In the genomic region with DNA sequence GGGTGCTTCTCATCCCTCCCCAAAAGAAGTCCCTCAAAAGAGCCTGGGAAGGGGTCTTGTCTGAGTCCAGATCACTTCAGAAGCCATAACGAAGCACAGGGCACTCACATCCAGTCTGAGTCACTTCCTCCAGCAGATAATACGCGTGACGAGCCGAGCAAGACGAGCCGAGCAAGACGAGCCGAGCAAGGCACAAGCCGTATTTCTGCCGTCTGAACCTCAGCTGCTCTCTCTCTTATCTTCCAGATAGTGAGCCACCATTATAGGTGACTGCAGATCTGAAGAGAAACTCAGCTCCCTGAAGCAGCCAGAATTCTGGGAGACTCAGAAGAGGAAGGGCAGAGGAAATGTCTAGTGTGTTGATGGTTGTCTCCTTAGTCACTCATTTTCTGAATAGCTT, we compare ENCODE assay signal across 27 mouse cellular contexts.
A peak's percentile ranks its signal among the peaks of the same experiment; 100 is the strongest.
DNase-seq lines count a peak whose midpoint lies in the region; ATAC-seq and TF ChIP-seq lines count a peak whose summit lies in the region.
"Had no signal": no experiment of that assay in that cellular context is flagged by ENCODE, and none has a peak within 500 bp of the region (broad histone marks: within the 10 kb centered on the region; RNA-seq: fewer than 3 reads in every experiment).

No protein-coding gene starts in this region.

- TF ChIP-seq EP300 in MEL (IDR thresholded peaks at IDR 0.05; ENCODE audit: low read depth in 1 of 2, low read length in 2 of 2) = peak; percentile 36 to 50; a peak in 3 of 4 replicates

- H3K4me1 ChIP-seq in heart, embryonic 12.5 days (replicated peaks) = peaks cover 5% of the 10 kb centered on the region; the same call in 1 of the 2 replicates
- peaks cover 17% of the 10 kb centered on the region for H3K4me1 ChIP-seq in megakaryocyte, embryonic 14.5 days
- H3K4me1 ChIP-seq in MEL (ENCODE audit: control insufficient read depth in 1 of 2, insufficient read depth in 2 of 2, low read length in 2 of 2) = peaks cover 0 to 31% of the 10 kb centered on the region in 2 experiments; a peak in 2 of 4 replicates
- H3K4me1 ChIP-seq: heart, embryonic 15.5 days; hindbrain, embryonic 10.5 days; liver, embryonic 15.5 days had no signal

- H3K9ac ChIP-seq in heart, embryonic 12.5 days = no peak overlapping the region
- no peak overlapping the region for H3K9ac ChIP-seq in MEL (ENCODE audit: control insufficient read depth, low read depth, low read length, poor library complexity, severe bottlenecking)
- H3K9ac ChIP-seq: embryonic facial prominence, embryonic 12.5 days; heart, embryonic 15.5 days; liver, embryonic 15.5 days had no signal

- DNase-seq in heart, postnatal 36 days = no peak
- peak; percentile 77 for DNase-seq in MEL (ENCODE audit: low read depth, low spot score)
- DNase-seq in layer of hippocampus, postnatal 36 days = no peak
- no peak for DNase-seq in ovary, postnatal 14 days (ENCODE audit: low spot score)
- DNase-seq: adrenal gland, postnatal 14 days; cerebellum, adult 8-10 months; cerebellum, postnatal 36 days; gastrocnemius, adult 2 months; kidney, adult 18-20 months; kidney, postnatal 4 days; right cerebral cortex, postnatal 14 days had no signal

- no peaks in the 10 kb centered on the region for H3K9me3 ChIP-seq in heart, embryonic 12.5 days (replicated peaks)
- H3K9me3 ChIP-seq in megakaryocyte, embryonic 14.5 days = peaks cover 4% of the 10 kb centered on the region
- no peaks in the 10 kb centered on the region for H3K9me3 ChIP-seq in MEL (replicated peaks; ENCODE audit: insufficient read depth, low read length)
- H3K9me3 ChIP-seq: embryonic facial prominence, embryonic 12.5 days; G1E; heart, embryonic 15.5 days; hindbrain, embryonic 10.5 days; liver, embryonic 15.5 days had no signal

- no peak for ATAC-seq in heart, embryonic 12.5 days (ENCODE audit: insufficient number of reproducible peaks, low FRiP score)
- no peak for ATAC-seq in megakaryocyte, adult 5-6 weeks (ENCODE audit: poor library complexity, severe bottlenecking)
- ATAC-seq: forebrain, embryonic 14.5 days; hindbrain, postnatal 0 days; lung, postnatal 0 days had no signal

- H3K36me3 ChIP-seq in heart, embryonic 12.5 days = no peaks in the 10 kb centered on the region
- H3K36me3 ChIP-seq in megakaryocyte, embryonic 14.5 days (replicated peaks; ENCODE audit: low read length) = no peaks in the 10 kb centered on the region
- peaks cover 0 to 18% of the 10 kb centered on the region in 2 experiments; a peak in 2 of 4 replicates for H3K36me3 ChIP-seq in MEL (ENCODE audit: control insufficient read depth in 1 of 2, insufficient read depth in 2 of 2, low read length in 2 of 2)
- H3K36me3 ChIP-seq in myocyte (ENCODE audit: control insufficient read depth, insufficient read depth) = no peaks in the 10 kb centered on the region
- H3K36me3 ChIP-seq: embryonic facial prominence, embryonic 12.5 days; G1E; heart, embryonic 15.5 days; hindbrain, embryonic 10.5 days; liver, embryonic 15.5 days had no signal

- H3K79me2 ChIP-seq in MEL (ENCODE audit: control insufficient read depth, insufficient read depth, low read length, poor library complexity) (no peaks in the 10 kb centered on the region), myocyte (ENCODE audit: control insufficient read depth, insufficient read depth) (no peaks in the 10 kb centered on the region)

- H3K27ac ChIP-seq in heart, embryonic 12.5 days (ENCODE audit: poor library complexity, severe bottlenecking) = no peak overlapping the region
- no peak overlapping the region for H3K27ac ChIP-seq in MEL (ENCODE audit: control insufficient read depth, low read depth, low read length)
- H3K27ac ChIP-seq: embryonic facial prominence, embryonic 12.5 days; gastrocnemius, adult 2 months; heart, embryonic 15.5 days; hindbrain, embryonic 10.5 days; hindbrain, postnatal 0 days; left cerebral cortex, adult 2 months; liver, embryonic 15.5 days; macrophage; stomach, postnatal 0 days had no signal

- no peak overlapping the region for H3ac ChIP-seq in myocyte (ENCODE audit: control insufficient read depth, insufficient read length)

- H3K4me2 ChIP-seq in heart, embryonic 12.5 days = peak overlapping the region; percentile 33; the same call in 1 of the 2 replicates
- peak overlapping the region; percentile 74 for H3K4me2 ChIP-seq in myocyte (ENCODE audit: low read depth)
- H3K4me2 ChIP-seq: embryonic facial prominence, embryonic 12.5 days; heart, embryonic 15.5 days; liver, embryonic 15.5 days; midbrain, embryonic 11.5 days had no signal

- H3K27me3 ChIP-seq in heart, embryonic 12.5 days (replicated peaks) = no peaks in the 10 kb centered on the region
- peaks cover 89% of the 10 kb centered on the region for H3K27me3 ChIP-seq in megakaryocyte, embryonic 14.5 days (replicated peaks)
- H3K27me3 ChIP-seq in MEL (ENCODE audit: control insufficient read depth in 1 of 2, insufficient read depth in 2 of 2, low read length in 2 of 2) = no peaks in the 10 kb centered on the region; a peak in 2 of 4 replicates
- H3K27me3 ChIP-seq in myocyte (ENCODE audit: control insufficient read depth, insufficient read depth, insufficient read length) = no peaks in the 10 kb centered on the region
- H3K27me3 ChIP-seq: embryonic facial prominence, embryonic 12.5 days had no signal

- TF ChIP-seq RAD21 in MEL (IDR thresholded peaks at IDR 0.05; ENCODE audit: low read depth, low read length) = no peak

- TF ChIP-seq POLR2A in MEL (IDR thresholded peaks at IDR 0.05; ENCODE audit: control insufficient read depth in 1 of 2, insufficient read depth in 1 of 2, low read depth in 1 of 2, low read length in 2 of 2, poor library complexity in 1 of 2) = no peak
- TF ChIP-seq POLR2A in myocyte (IDR thresholded peaks at IDR 0.05; ENCODE audit: insufficient read length, low read depth) = peak; percentile 38

- 7% methylated on average over 11 of the region's 11 CpGs for WGBS in heart, embryonic 12.5 days

- TF ChIP-seq CTCF in MEL (IDR thresholded peaks at IDR 0.05 in 2 of 3, conservative IDR thresholded peaks at IDR 0.05 in 1 of 3; ENCODE audit: control insufficient read depth in 1 of 3, insufficient read depth in 1 of 3, low read depth in 2 of 3, low read length in 3 of 3, poor library complexity in 1 of 3, severe bottlenecking in 1 of 3) = no peak

- intact Hi-C loops in heart, postnatal 36 days (cut with DNase I) = no loop called here

- H3K4me3 ChIP-seq in heart, embryonic 12.5 days = no peak overlapping the region
- H3K4me3 ChIP-seq in megakaryocyte, embryonic 14.5 days (replicated peaks) = peak overlapping the region; percentile 65
- H3K4me3 ChIP-seq in MEL (ENCODE audit: control insufficient read depth in 1 of 2, insufficient read depth in 1 of 2, low read depth in 2 of 2, low read length in 2 of 2) = no peak overlapping the region
- no peak overlapping the region for H3K4me3 ChIP-seq in myocyte
- H3K4me3 ChIP-seq: embryonic facial prominence, embryonic 12.5 days; gastrocnemius, adult 2 months; heart, embryonic 15.5 days; hindbrain, embryonic 10.5 days; left cerebral cortex, adult 2 months; liver, embryonic 15.5 days had no signal

TF ChIP-seq in MEL, 35 proteins besides CTCF, POLR2A, EP300 and RAD21 (continues in another document):
- TF ChIP-seq BHLHE40 (IDR thresholded peaks at IDR 0.05; ENCODE audit: borderline replicate concordance, low read depth, low read length) = peak; percentile 86
- TF ChIP-seq JUND (IDR thresholded peaks at IDR 0.05; ENCODE audit: low read depth, low read length) = no peak; the same call in 1 of the 2 replicates
- peak; percentile 4; the same call in 1 of the 2 replicates for TF ChIP-seq SMC3 (IDR thresholded peaks at IDR 0.05; ENCODE audit: low read depth, low read length)
- 0 out of 2 replicates have a peak, but pooled peaks have one; percentile 35 for TF ChIP-seq ETS1 (IDR thresholded peaks at IDR 0.05; ENCODE audit: low read depth, low read length)
- peak; percentile 88 for TF ChIP-seq RCOR1 (IDR thresholded peaks at IDR 0.05; ENCODE audit: low read depth, low read length)
- no peak for TF ChIP-seq MAX (IDR thresholded peaks at IDR 0.05; ENCODE audit: low read length)
- TF ChIP-seq NRF1 (IDR thresholded peaks at IDR 0.05; ENCODE audit: insufficient read depth, low read depth, low read length, poor library complexity, severe bottlenecking) = no peak
- TF ChIP-seq UBTF (IDR thresholded peaks at IDR 0.05; ENCODE audit: borderline replicate concordance, insufficient read depth, low read depth, low read length) = no peak
- TF ChIP-seq GATA1 (IDR thresholded peaks at IDR 0.05; ENCODE audit: low read depth, low read length) = peak; percentile 77
- TF ChIP-seq ZC3H11A (IDR thresholded peaks at IDR 0.05; ENCODE audit: low read depth, low read length) = no peak
- TF ChIP-seq POLR2AphosphoS5 (IDR thresholded peaks at IDR 0.05; ENCODE audit: borderline replicate concordance, low read depth, low read length) = no peak
- TF ChIP-seq USF2 (IDR thresholded peaks at IDR 0.05; ENCODE audit: borderline replicate concordance in 1 of 2, insufficient read depth in 1 of 2, low read depth in 1 of 2, low read length in 2 of 2) = no peak
- no peak for TF ChIP-seq TCF12 (IDR thresholded peaks at IDR 0.05; ENCODE audit: low read depth, low read length)

TF ChIP-seq in myocyte, 11 proteins besides CTCF, POLR2A, EP300 and RAD21:
- TF ChIP-seq POLR2AphosphoS2 (IDR thresholded peaks at IDR 0.05; ENCODE audit: insufficient read length, low read depth) (no peak), SRF (IDR thresholded peaks at IDR 0.05; ENCODE audit: control insufficient read depth, insufficient read length, low read depth) (no peak), MYOG (IDR thresholded peaks at IDR 0.05; ENCODE audit: control insufficient read depth in 1 of 3, insufficient read depth in 1 of 3, insufficient read length in 2 of 3, low read depth in 2 of 3) (peak in 2 of 3 experiments; percentile 27 to 70), MYOD1 (IDR thresholded peaks at IDR 0.05; ENCODE audit: control insufficient read depth in 1 of 3, insufficient read length in 2 of 3, low read depth in 2 of 3) (peak in 2 of 3 experiments; percentile 49 to 70)
